Mouse (Mus musculus): ENCODE results near the gene Mphosph9.

- TF ChIP-seq POLR2A (IDR thresholded peaks at IDR 0.05; ENCODE audit: low read depth, low read length) (no peak), CTCF (IDR thresholded peaks at IDR 0.05; ENCODE audit: extremely low read depth, insufficient read depth, insufficient read length, insufficient replicate concordance) (no peak)
Measured at GRCm38 (mm10) chr5:124249614-124250591, 77.9 kb downstream of the Mphosph9 start, which contains the start of gene Pitpnm2.

Measured in spleen, adult 2 months (tissue).